Mouse (Mus musculus) ovary, adult 2 months (tissue): Measurements from ENCODE around the gene P2ry10b. TPM values are rescaled to one million over a fixed set of nuclear protein-coding genes. Genes with fewer than 3 reads are reported as not detected.

Experiments used
- polyA plus RNA-seq: library from polyadenylated mRNA; depleted of rRNA; stranded (reverse); fragments of >200 nt; gene quantifications from 2 replicates; pipeline ENCODE4 v1.2.3, GENCODE M21; 2012; rRNA removed

Gene P2ry10b
- polyA plus RNA-seq = 1.0 and 1.5 TPM in 2 replicates

GRCm38 (mm10) chrX:107148681-107149080 is at the start of gene P2ry10b:
Gene P2ry10b (plus strand): TSS chrX:107148927.

Other genes starting within 250 kb of the P2ry10b start
- gene Lpar4, start 228.3 kb upstream of the P2ry10b start, polyA plus RNA-seq = 0.58 and 1.0 TPM in 2 replicates
- gene P2ry10, start 60.4 kb upstream of the P2ry10b start, polyA plus RNA-seq = 0.21 and 0.28 TPM in 2 replicates
- not detected in 2 replicates for gene Gpr174, start 107.0 kb downstream of the P2ry10b start, polyA plus RNA-seq